Mouse (Mus musculus): ENCODE data around the gene Hist1h2bh. TPM values are rescaled to one million over a fixed set of nuclear protein-coding genes. Genes with fewer than 3 reads are reported as not detected.

Hist1h2bh gene
- polyA plus RNA-seq, 1 experiment from 2014 or later, result not detected

Small RNAs within 50 kb of the gene (microRNA-seq; reads per million reads assigned to microRNA genes)
- gene Gm44297, result not detected
- gene Gm44359, result not detected
- gene Gm44394, result not detected
- not detected for gene n-TStga1

Other genes starting within 250 kb of the Hist1h2bh start
- gene Zfp322a, start 174.2 kb downstream of the Hist1h2bh start, polyA plus RNA-seq (2014; fragmentation: Nextera tagmentation; extraction: Ambion mirVana), result 48.8 and 52.0 TPM in 2 replicates
- gene Abt1, start 119.5 kb downstream of the Hist1h2bh start, polyA plus RNA-seq (2014; fragmentation: Nextera tagmentation; extraction: Ambion mirVana), result 8.5 and 8.9 TPM in 2 replicates
- 0.05 TPM in 1 of 2 replicates, not detected in the other for gene Btn1a1, start 77.5 kb downstream of the Hist1h2bh start, polyA plus RNA-seq (2014; fragmentation: Nextera tagmentation; extraction: Ambion mirVana)
- gene Btn2a2, start 54.5 kb downstream of the Hist1h2bh start, polyA plus RNA-seq (2014; fragmentation: Nextera tagmentation; extraction: Ambion mirVana), result 0.21 TPM in 1 of 2 replicates, not detected in the other
- gene Hist1h4h, start 12.3 kb downstream of the Hist1h2bh start, polyA plus RNA-seq (2014; fragmentation: Nextera tagmentation; extraction: Ambion mirVana), result 3.2 and 3.3 TPM in 2 replicates
- 0.81 and 3.3 TPM in 2 replicates for gene Hist1h2af, start 9.5 kb downstream of the Hist1h2bh start, polyA plus RNA-seq (2014; fragmentation: Nextera tagmentation; extraction: Ambion mirVana)
- 1.2 TPM in 1 of 2 replicates, not detected in the other for gene Hist1h3g, start 8.0 kb downstream of the Hist1h2bh start, polyA plus RNA-seq (2014; fragmentation: Nextera tagmentation; extraction: Ambion mirVana)
- 0.28 and 0.29 TPM in 2 replicates for gene Hist1h3f, start 660 bp upstream of the Hist1h2bh start, polyA plus RNA-seq (2014; fragmentation: Nextera tagmentation; extraction: Ambion mirVana)
- not detected in 2 replicates for gene Hist1h4f, start 8.3 kb upstream of the Hist1h2bh start, polyA plus RNA-seq (2014; fragmentation: Nextera tagmentation; extraction: Ambion mirVana)
- gene Hist1h1d, start 9.9 kb upstream of the Hist1h2bh start, polyA plus RNA-seq (2014; fragmentation: Nextera tagmentation; extraction: Ambion mirVana), result 0.12 and 0.17 TPM in 2 replicates
- 1.5 and 3.1 TPM in 2 replicates for gene Hist1h3e, start 19.0 kb upstream of the Hist1h2bh start, polyA plus RNA-seq (2014; fragmentation: Nextera tagmentation; extraction: Ambion mirVana)
- 21.8 and 22.5 TPM in 2 replicates for gene Hist1h2ae, start 27.8 kb upstream of the Hist1h2bh start, polyA plus RNA-seq (2014; fragmentation: Nextera tagmentation; extraction: Ambion mirVana)
- gene Hist1h2bg, start 28.0 kb upstream of the Hist1h2bh start, polyA plus RNA-seq (2014; fragmentation: Nextera tagmentation; extraction: Ambion mirVana), result 0.94 and 2.3 TPM in 2 replicates
- 0.91 and 1.8 TPM in 2 replicates for gene Hist1h2bf, start 30.8 kb upstream of the Hist1h2bh start, polyA plus RNA-seq (2014; fragmentation: Nextera tagmentation; extraction: Ambion mirVana)
- gene Hist1h2ad, start 31.0 kb upstream of the Hist1h2bh start, polyA plus RNA-seq (2014; fragmentation: Nextera tagmentation; extraction: Ambion mirVana), result 0.77 TPM in 1 of 2 replicates, not detected in the other
- gene Hist1h3d, start 32.4 kb upstream of the Hist1h2bh start, polyA plus RNA-seq (2014; fragmentation: Nextera tagmentation; extraction: Ambion mirVana), result 1.4 and 2.2 TPM in 2 replicates
- gene Hist1h4d, start 38.2 kb upstream of the Hist1h2bh start, polyA plus RNA-seq (2014; fragmentation: Nextera tagmentation; extraction: Ambion mirVana), result 29.1 and 37.2 TPM in 2 replicates
- 0.52 and 1.0 TPM in 2 replicates for gene Hist1h2be, start 77.7 kb upstream of the Hist1h2bh start, polyA plus RNA-seq (2014; fragmentation: Nextera tagmentation; extraction: Ambion mirVana)
- gene Hist1h1e, start 79.2 kb upstream of the Hist1h2bh start, polyA plus RNA-seq (2014; fragmentation: Nextera tagmentation; extraction: Ambion mirVana), result 4.4 and 5.3 TPM in 2 replicates
- 0.26 and 0.27 TPM in 2 replicates for gene Hist1h2ac, start 140.6 kb upstream of the Hist1h2bh start, polyA plus RNA-seq (2014; fragmentation: Nextera tagmentation; extraction: Ambion mirVana)
- 14.5 and 15.1 TPM in 2 replicates for gene Hist1h2bc, start 140.8 kb upstream of the Hist1h2bh start, polyA plus RNA-seq (2014; fragmentation: Nextera tagmentation; extraction: Ambion mirVana)
- gene Hist1h1t, start 152.4 kb upstream of the Hist1h2bh start, polyA plus RNA-seq (2014; fragmentation: Nextera tagmentation; extraction: Ambion mirVana), result not detected in 2 replicates
- gene Hist1h4c, start 155.1 kb upstream of the Hist1h2bh start, polyA plus RNA-seq (2014; fragmentation: Nextera tagmentation; extraction: Ambion mirVana), result 3.0 and 3.5 TPM in 2 replicates
- gene Hfe, start 167.5 kb upstream of the Hist1h2bh start, polyA plus RNA-seq (2014; fragmentation: Nextera tagmentation; extraction: Ambion mirVana), result 4.8 and 7.0 TPM in 2 replicates
- 7.2 and 8.3 TPM in 2 replicates for gene Hist1h1c, start 195.4 kb upstream of the Hist1h2bh start, polyA plus RNA-seq (2014; fragmentation: Nextera tagmentation; extraction: Ambion mirVana)
- 1.1 TPM in 1 of 2 replicates, not detected in the other for gene Hist1h3c, start 202.2 kb upstream of the Hist1h2bh start, polyA plus RNA-seq (2014; fragmentation: Nextera tagmentation; extraction: Ambion mirVana)
- 0.64 TPM in 1 of 2 replicates, not detected in the other for gene Hist1h2bb, start 203.3 kb upstream of the Hist1h2bh start, polyA plus RNA-seq (2014; fragmentation: Nextera tagmentation; extraction: Ambion mirVana)
- 6.7 and 9.8 TPM in 2 replicates for gene Hist1h2ab, start 207.7 kb upstream of the Hist1h2bh start, polyA plus RNA-seq (2014; fragmentation: Nextera tagmentation; extraction: Ambion mirVana)
- gene Hist1h3b, start 208.9 kb upstream of the Hist1h2bh start, polyA plus RNA-seq (2014; fragmentation: Nextera tagmentation; extraction: Ambion mirVana), result 1.1 and 1.8 TPM in 2 replicates
- gene Hist1h4b, start 213.6 kb upstream of the Hist1h2bh start, polyA plus RNA-seq (2014; fragmentation: Nextera tagmentation; extraction: Ambion mirVana), result 2.1 TPM in 1 of 2 replicates, not detected in the other
- gene Hist1h4a, start 217.8 kb upstream of the Hist1h2bh start, polyA plus RNA-seq (2014; fragmentation: Nextera tagmentation; extraction: Ambion mirVana), result 0.55 TPM in 1 of 2 replicates, not detected in the other
- 0.94 and 2.1 TPM in 2 replicates for gene Hist1h3a, start 219.0 kb upstream of the Hist1h2bh start, polyA plus RNA-seq (2014; fragmentation: Nextera tagmentation; extraction: Ambion mirVana)
- 0.50 and 1.1 TPM in 2 replicates for gene Hist1h1a, start 220.3 kb upstream of the Hist1h2bh start, polyA plus RNA-seq (2014; fragmentation: Nextera tagmentation; extraction: Ambion mirVana)
- not detected in 2 replicates for gene Trim38, start 226.5 kb upstream of the Hist1h2bh start, polyA plus RNA-seq (2014; fragmentation: Nextera tagmentation; extraction: Ambion mirVana)